Mouse (Mus musculus) erythroblast, adult 5-6 weeks (primary cell): ENCODE data around the gene Hist1h2bg. TPM values are rescaled to one million over a fixed set of nuclear protein-coding genes. Genes with fewer than 3 reads are reported as not detected.

ENCODE experiments used
- ATAC-seq: replicated peaks from 2 replicates; pipeline ENCODE4 v1.8.0; 2016; ENCODE audit warnings: moderate number of reproducible peaks, mild to moderate bottlenecking, moderate TSS enrichment, inconsistent platforms; ENCODE audit not compliant: poor library complexity, low FRiP score, severe bottlenecking
- total RNA-seq, 2 experiments: library from RNA; stranded (forward) in 1 of 2; stranded (reverse) in 1 of 2; fragments of 150-400 nt in 1 of 2; fragments of 200-764, 138-1000 nt in 1 of 2; gene quantifications; 2 replicates each; pipeline versions ENCODE4 v1.2.3 to v1.2.4; 2015 to 2017; ENCODE audit warnings: low replicate concordance in 2 of 2

Hist1h2bg gene
- total RNA-seq, 2 experiments from 2014 or later, result 206 to 670 TPM

DNA sequence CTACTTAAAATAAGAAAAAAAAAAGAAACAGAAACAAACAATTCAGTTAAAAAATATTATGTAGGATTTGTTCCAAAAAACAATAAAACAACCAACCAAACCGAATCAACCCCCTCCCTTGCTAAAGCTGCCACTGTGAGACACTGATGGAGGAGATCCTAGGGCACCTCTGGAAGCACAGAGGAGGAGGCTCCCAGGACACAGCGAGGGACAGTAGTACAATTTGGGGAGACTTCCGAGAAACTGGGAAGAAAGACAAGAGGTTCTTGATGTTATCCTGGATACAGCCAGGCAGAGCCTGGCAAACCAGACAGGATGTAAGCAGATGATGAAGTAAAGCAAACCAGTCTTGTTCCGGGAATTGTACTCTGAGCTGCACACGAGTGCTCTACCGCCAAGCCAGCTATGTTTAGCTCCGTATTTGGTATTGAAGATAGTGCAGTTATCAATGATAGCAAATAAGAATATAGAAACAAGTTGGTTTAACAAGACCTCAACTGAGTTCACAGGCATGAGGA is 32.0 kb downstream of the Hist1h2bg start:
- no peak for ATAC-seq

GRCm38 (mm10) chr13:23604452-23604851 is 33.3 kb downstream of the Hist1h2bg start:
- no peak for ATAC-seq

GRCm38 (mm10) chr13:23605052-23605451 is 33.9 kb downstream of the Hist1h2bg start:
- ATAC-seq, result no peak

GRCm38 (mm10) chr13:23609209-23609608 is 38.0 kb downstream of the Hist1h2bg start:
- ATAC-seq, result peak; percentile 98

DNA sequence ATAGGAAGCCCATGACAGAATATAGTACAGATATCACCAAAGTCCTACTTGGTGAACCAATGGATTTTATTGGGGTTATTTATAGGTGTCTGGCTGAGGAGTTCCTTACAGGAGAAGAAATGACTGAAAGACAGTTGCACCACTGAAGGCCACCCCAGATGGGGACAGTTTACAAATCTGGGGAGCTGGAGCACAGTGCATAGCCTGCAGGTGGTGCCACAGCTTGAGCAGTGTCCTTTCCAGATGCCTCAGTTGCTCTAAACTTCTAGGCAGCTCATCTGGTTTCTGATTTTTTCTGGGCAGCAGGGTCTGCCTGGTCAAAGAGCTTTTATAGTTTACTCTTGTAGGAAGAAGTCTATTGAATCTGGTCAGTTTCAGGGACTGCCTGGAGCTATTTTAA is 38.6 kb downstream of the Hist1h2bg start:
- peak; percentile 52 for ATAC-seq

DNA sequence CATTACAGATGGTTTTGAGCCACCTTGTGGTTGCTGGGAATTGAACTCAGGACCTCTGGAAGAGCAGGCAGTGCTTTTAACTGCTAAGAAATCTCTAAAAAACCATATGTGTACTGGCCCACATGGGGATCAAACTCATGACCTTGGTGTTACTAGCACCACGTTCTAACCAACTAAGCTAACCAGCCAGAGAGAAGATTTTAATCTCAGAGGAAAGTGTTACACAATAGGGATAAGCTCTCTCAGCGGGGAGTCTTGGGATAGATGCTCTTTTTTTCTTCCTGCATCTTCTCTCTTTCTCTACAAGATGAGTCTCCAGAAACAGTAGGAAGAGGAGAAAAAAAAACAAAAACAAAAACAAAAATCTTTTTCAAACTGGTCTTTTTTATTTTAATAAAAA is 39.2 kb downstream of the Hist1h2bg start:
- ATAC-seq, result no peak

GRCm38 (mm10) chr13:23611638-23612037 is 40.4 kb downstream of the Hist1h2bg start:
- ATAC-seq, result no peak

DNA sequence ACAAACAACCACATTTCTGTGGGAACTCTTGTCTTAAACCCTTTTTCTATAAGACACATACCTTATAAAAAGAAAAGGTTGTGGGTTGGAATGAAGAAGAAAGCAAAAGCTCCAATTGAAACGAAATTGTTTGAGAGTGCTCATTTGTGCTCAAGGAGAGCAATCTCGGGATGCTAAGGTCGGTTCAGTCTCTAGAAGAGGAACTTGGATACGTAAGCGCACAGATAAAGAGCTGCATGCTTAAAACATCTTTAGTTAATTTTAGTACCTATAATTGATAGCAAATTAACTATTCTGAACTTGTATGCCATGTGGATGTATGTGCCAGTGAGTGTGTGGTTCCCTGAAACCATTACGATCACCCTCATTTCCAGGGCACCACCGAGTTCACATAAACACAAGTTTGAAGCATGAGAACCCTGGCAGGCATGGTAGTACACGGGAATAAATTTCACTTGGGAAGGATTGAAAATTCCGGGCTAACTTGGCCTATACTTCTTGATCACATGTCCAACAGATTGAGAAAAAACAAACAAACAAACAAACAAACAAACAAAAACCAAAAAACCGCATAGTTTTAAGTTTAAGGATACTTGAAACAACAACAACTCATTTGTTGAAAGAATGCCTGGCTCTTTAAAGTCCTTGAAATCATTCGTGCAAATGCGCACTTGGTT is 49.0 kb downstream of the Hist1h2bg start:
- no peak for ATAC-seq

GRCm38 (mm10) chr13:23620733-23621531 is 49.7 kb downstream of the Hist1h2bg start, which contains the start of gene Hist1h2be:
Hist1h2be (minus strand) TSS chr13:23621124.
- ATAC-seq, result peak; percentile 76

Other genes starting within 250 kb of the Hist1h2bg start
Only the 30 nearest of the 35 such genes appear.
- gene Abt1, start 147.5 kb upstream of the Hist1h2bg start, total RNA-seq (2015; ENCODE audit: low replicate concordance), result 1.7 and 1.9 TPM in 2 replicates
- 1.4 and 1.7 TPM in 2 replicates for gene Abt1, start 147.5 kb upstream of the Hist1h2bg start, total RNA-seq (2017; ENCODE audit: low replicate concordance)
- gene Btn1a1, start 105.5 kb upstream of the Hist1h2bg start, total RNA-seq (2015; ENCODE audit: low replicate concordance), result 4.2 and 4.4 TPM in 2 replicates
- 6.5 and 15.5 TPM in 2 replicates for gene Btn1a1, start 105.5 kb upstream of the Hist1h2bg start, total RNA-seq (2017; ENCODE audit: low replicate concordance)
- not detected in 2 replicates for gene Btn2a2, start 82.5 kb upstream of the Hist1h2bg start, total RNA-seq (2015; ENCODE audit: low replicate concordance)
- not detected in 2 replicates for gene Btn2a2, start 82.5 kb upstream of the Hist1h2bg start, total RNA-seq (2017; ENCODE audit: low replicate concordance)
- gene Hist1h4h, start 40.3 kb upstream of the Hist1h2bg start, total RNA-seq (2015; ENCODE audit: low replicate concordance), result 19.8 and 50.6 TPM in 2 replicates
- 443 and 524 TPM in 2 replicates for gene Hist1h4h, start 40.3 kb upstream of the Hist1h2bg start, total RNA-seq (2017; ENCODE audit: low replicate concordance)
- 20.7 and 32.7 TPM in 2 replicates for gene Hist1h2af, start 37.5 kb upstream of the Hist1h2bg start, total RNA-seq (2015; ENCODE audit: low replicate concordance)
- gene Hist1h2af, start 37.5 kb upstream of the Hist1h2bg start, total RNA-seq (2017; ENCODE audit: low replicate concordance), result 925 and 1,298 TPM in 2 replicates
- gene Hist1h3g, start 36.0 kb upstream of the Hist1h2bg start, total RNA-seq (2015; ENCODE audit: low replicate concordance), result 74.4 and 97.2 TPM in 2 replicates
- 54.5 and 131 TPM in 2 replicates for gene Hist1h3g, start 36.0 kb upstream of the Hist1h2bg start, total RNA-seq (2017; ENCODE audit: low replicate concordance)
- 13.4 and 18.2 TPM in 2 replicates for gene Hist1h2bh, start 28.0 kb upstream of the Hist1h2bg start, total RNA-seq (2015; ENCODE audit: low replicate concordance)
- 63.0 and 67.3 TPM in 2 replicates for gene Hist1h2bh, start 28.0 kb upstream of the Hist1h2bg start, total RNA-seq (2017; ENCODE audit: low replicate concordance)
- 12.7 and 21.7 TPM in 2 replicates for gene Hist1h3f, start 27.3 kb upstream of the Hist1h2bg start, total RNA-seq (2015; ENCODE audit: low replicate concordance)
- 51.2 and 57.7 TPM in 2 replicates for gene Hist1h3f, start 27.3 kb upstream of the Hist1h2bg start, total RNA-seq (2017; ENCODE audit: low replicate concordance)
- gene Hist1h4f, start 19.7 kb upstream of the Hist1h2bg start, total RNA-seq (2015; ENCODE audit: low replicate concordance), result 55.5 and 68.5 TPM in 2 replicates
- 1,011 and 1,279 TPM in 2 replicates for gene Hist1h4f, start 19.7 kb upstream of the Hist1h2bg start, total RNA-seq (2017; ENCODE audit: low replicate concordance)
- 14.6 and 16.7 TPM in 2 replicates for gene Hist1h1d, start 18.1 kb upstream of the Hist1h2bg start, total RNA-seq (2015; ENCODE audit: low replicate concordance)
- gene Hist1h1d, start 18.1 kb upstream of the Hist1h2bg start, total RNA-seq (2017; ENCODE audit: low replicate concordance), result 170 and 238 TPM in 2 replicates
- gene Hist1h3e, start 9.0 kb upstream of the Hist1h2bg start, total RNA-seq (2015; ENCODE audit: low replicate concordance), result 37.3 and 49.5 TPM in 2 replicates
- gene Hist1h3e, start 9.0 kb upstream of the Hist1h2bg start, total RNA-seq (2017; ENCODE audit: low replicate concordance), result 84.7 and 92.0 TPM in 2 replicates
- 1.7 TPM in 1 of 2 replicates, not detected in the other for gene Hist1h2ae, start 176 bp upstream of the Hist1h2bg start, total RNA-seq (2015; ENCODE audit: low replicate concordance)
- 122 and 175 TPM in 2 replicates for gene Hist1h2ae, start 176 bp upstream of the Hist1h2bg start, total RNA-seq (2017; ENCODE audit: low replicate concordance)
- gene Hist1h2bf, start 2.8 kb downstream of the Hist1h2bg start, total RNA-seq (2015; ENCODE audit: low replicate concordance), result 208 and 222 TPM in 2 replicates
- gene Hist1h2bf, start 2.8 kb downstream of the Hist1h2bg start, total RNA-seq (2017; ENCODE audit: low replicate concordance), result 253 and 407 TPM in 2 replicates
- not detected in 2 replicates for gene Hist1h2ad, start 3.0 kb downstream of the Hist1h2bg start, total RNA-seq (2015; ENCODE audit: low replicate concordance)
- gene Hist1h2ad, start 3.0 kb downstream of the Hist1h2bg start, total RNA-seq (2017; ENCODE audit: low replicate concordance), result 370 and 678 TPM in 2 replicates
- 52.8 and 69.6 TPM in 2 replicates for gene Hist1h3d, start 4.4 kb downstream of the Hist1h2bg start, total RNA-seq (2015; ENCODE audit: low replicate concordance)
- gene Hist1h3d, start 4.4 kb downstream of the Hist1h2bg start, total RNA-seq (2017; ENCODE audit: low replicate concordance), result 50.4 and 63.8 TPM in 2 replicates
- gene Hist1h4d, start 10.2 kb downstream of the Hist1h2bg start, total RNA-seq (2015; ENCODE audit: low replicate concordance), result 243 and 262 TPM in 2 replicates
- gene Hist1h4d, start 10.2 kb downstream of the Hist1h2bg start, total RNA-seq (2017; ENCODE audit: low replicate concordance), result 403 and 449 TPM in 2 replicates
- gene Hist1h2be, start 49.7 kb downstream of the Hist1h2bg start, total RNA-seq (2015; ENCODE audit: low replicate concordance), result 6.7 and 17.6 TPM in 2 replicates
- gene Hist1h2be, start 49.7 kb downstream of the Hist1h2bg start, total RNA-seq (2017; ENCODE audit: low replicate concordance), result 69.9 and 74.3 TPM in 2 replicates
- 468 and 530 TPM in 2 replicates for gene Hist1h1e, start 51.2 kb downstream of the Hist1h2bg start, total RNA-seq (2015; ENCODE audit: low replicate concordance)
- gene Hist1h1e, start 51.2 kb downstream of the Hist1h2bg start, total RNA-seq (2017; ENCODE audit: low replicate concordance), result 717 and 954 TPM in 2 replicates
- 5.6 and 12.3 TPM in 2 replicates for gene Hist1h2ac, start 112.6 kb downstream of the Hist1h2bg start, total RNA-seq (2015; ENCODE audit: low replicate concordance)
- gene Hist1h2ac, start 112.6 kb downstream of the Hist1h2bg start, total RNA-seq (2017; ENCODE audit: low replicate concordance), result 55.5 and 70.6 TPM in 2 replicates
- 44.9 and 49.2 TPM in 2 replicates for gene Hist1h2bc, start 112.8 kb downstream of the Hist1h2bg start, total RNA-seq (2015; ENCODE audit: low replicate concordance)
- 164 and 206 TPM in 2 replicates for gene Hist1h2bc, start 112.8 kb downstream of the Hist1h2bg start, total RNA-seq (2017; ENCODE audit: low replicate concordance)
- gene Hist1h1t, start 124.4 kb downstream of the Hist1h2bg start, total RNA-seq (2015; ENCODE audit: low replicate concordance), result not detected in 2 replicates
- gene Hist1h1t, start 124.4 kb downstream of the Hist1h2bg start, total RNA-seq (2017; ENCODE audit: low replicate concordance), result 1.9 and 2.0 TPM in 2 replicates
- gene Hist1h4c, start 127.1 kb downstream of the Hist1h2bg start, total RNA-seq (2015; ENCODE audit: low replicate concordance), result 59.8 and 77.5 TPM in 2 replicates
- gene Hist1h4c, start 127.1 kb downstream of the Hist1h2bg start, total RNA-seq (2017; ENCODE audit: low replicate concordance), result 249 and 402 TPM in 2 replicates
- gene Hfe, start 139.5 kb downstream of the Hist1h2bg start, total RNA-seq (2015; ENCODE audit: low replicate concordance), result 5.0 and 17.9 TPM in 2 replicates
- 2.0 and 4.5 TPM in 2 replicates for gene Hfe, start 139.5 kb downstream of the Hist1h2bg start, total RNA-seq (2017; ENCODE audit: low replicate concordance)
- 188 and 215 TPM in 2 replicates for gene Hist1h1c, start 167.4 kb downstream of the Hist1h2bg start, total RNA-seq (2015; ENCODE audit: low replicate concordance)
- 1,447 and 1,942 TPM in 2 replicates for gene Hist1h1c, start 167.4 kb downstream of the Hist1h2bg start, total RNA-seq (2017; ENCODE audit: low replicate concordance)
- 41.1 and 59.8 TPM in 2 replicates for gene Hist1h3c, start 174.2 kb downstream of the Hist1h2bg start, total RNA-seq (2015; ENCODE audit: low replicate concordance)
- 178 and 330 TPM in 2 replicates for gene Hist1h3c, start 174.2 kb downstream of the Hist1h2bg start, total RNA-seq (2017; ENCODE audit: low replicate concordance)
- gene Hist1h2bb, start 175.3 kb downstream of the Hist1h2bg start, total RNA-seq (2015; ENCODE audit: low replicate concordance), result 79.4 and 128 TPM in 2 replicates
- gene Hist1h2bb, start 175.3 kb downstream of the Hist1h2bg start, total RNA-seq (2017; ENCODE audit: low replicate concordance), result 1,415 and 1,638 TPM in 2 replicates
- gene Hist1h2ab, start 179.7 kb downstream of the Hist1h2bg start, total RNA-seq (2015; ENCODE audit: low replicate concordance), result 12.5 and 24.5 TPM in 2 replicates
- 1,181 and 1,326 TPM in 2 replicates for gene Hist1h2ab, start 179.7 kb downstream of the Hist1h2bg start, total RNA-seq (2017; ENCODE audit: low replicate concordance)
- 179 and 183 TPM in 2 replicates for gene Hist1h3b, start 180.9 kb downstream of the Hist1h2bg start, total RNA-seq (2015; ENCODE audit: low replicate concordance)
- 251 and 270 TPM in 2 replicates for gene Hist1h3b, start 180.9 kb downstream of the Hist1h2bg start, total RNA-seq (2017; ENCODE audit: low replicate concordance)
- 50.5 and 52.2 TPM in 2 replicates for gene Hist1h4b, start 185.6 kb downstream of the Hist1h2bg start, total RNA-seq (2015; ENCODE audit: low replicate concordance)
- gene Hist1h4b, start 185.6 kb downstream of the Hist1h2bg start, total RNA-seq (2017; ENCODE audit: low replicate concordance), result 150 and 446 TPM in 2 replicates
- 15.4 and 15.7 TPM in 2 replicates for gene Hist1h4a, start 189.8 kb downstream of the Hist1h2bg start, total RNA-seq (2015; ENCODE audit: low replicate concordance)
- gene Hist1h4a, start 189.8 kb downstream of the Hist1h2bg start, total RNA-seq (2017; ENCODE audit: low replicate concordance), result 211 and 254 TPM in 2 replicates